Mouse (Mus musculus): ENCODE results near the gene Rps19. TPM values are rescaled to one million over a fixed set of nuclear protein-coding genes. Genes with fewer than 3 reads are reported as not detected.
"Not testable (repeated sequence)": the region's sequence is repeated elsewhere in the genome, so short reads cannot be mapped to it uniquely, and the experiment has no call there.

Gene Rps19
- total RNA-seq (2021), result 100 to 1,000 TPM; 493 to 532 TPM

DNA sequence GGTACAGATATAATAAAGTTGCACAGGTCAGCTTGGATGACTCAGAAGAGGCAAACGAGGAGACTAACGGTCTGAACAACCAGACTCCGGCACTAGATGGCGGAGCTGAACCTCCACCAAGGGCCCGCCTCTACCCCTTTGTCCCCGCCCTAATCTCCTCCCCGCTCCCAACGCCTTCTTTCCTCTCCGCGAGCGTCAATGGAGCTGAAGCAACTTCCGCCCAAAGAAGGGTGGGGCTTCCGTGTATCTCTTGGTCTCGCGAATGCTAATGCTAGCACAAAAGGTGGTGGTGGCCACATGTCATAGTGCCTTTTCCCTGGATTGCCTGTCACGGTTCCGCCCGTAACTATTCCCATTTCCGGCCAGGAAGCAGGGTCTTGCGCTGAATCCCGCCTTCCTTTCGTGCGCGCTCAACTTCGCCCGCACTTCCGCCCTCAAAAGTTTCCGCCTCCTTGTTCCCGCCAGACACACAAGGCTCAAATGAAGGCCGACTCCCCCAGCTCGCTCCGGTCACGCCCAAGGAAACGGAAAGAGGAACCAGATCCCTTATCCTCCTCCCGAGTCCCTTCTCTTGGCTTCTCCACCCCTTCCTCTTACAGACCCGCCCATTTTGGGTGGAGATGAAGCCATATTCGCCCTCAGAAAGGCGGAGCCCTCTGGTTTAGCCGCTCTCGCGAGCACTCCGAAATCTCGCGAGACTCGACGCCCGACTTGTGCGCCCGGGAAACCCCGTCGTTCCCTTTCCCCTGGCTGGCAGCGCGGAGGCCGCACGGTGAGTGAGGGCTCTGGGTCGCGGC is at the start of gene Rps19:
Rps19 (plus strand) TSS at position 476 of the 797 bp plus-strand sequence.
- DNase-seq (ENCODE audit: low spot score), result peak; percentile 98
- intact Hi-C loops (cut with DNase I), result loop anchor here (10.0 kb wide), 2 partner anchors 191 to 321 kb away; partner anchors contain the start of genes Grik5 and Zfp574

DNA sequence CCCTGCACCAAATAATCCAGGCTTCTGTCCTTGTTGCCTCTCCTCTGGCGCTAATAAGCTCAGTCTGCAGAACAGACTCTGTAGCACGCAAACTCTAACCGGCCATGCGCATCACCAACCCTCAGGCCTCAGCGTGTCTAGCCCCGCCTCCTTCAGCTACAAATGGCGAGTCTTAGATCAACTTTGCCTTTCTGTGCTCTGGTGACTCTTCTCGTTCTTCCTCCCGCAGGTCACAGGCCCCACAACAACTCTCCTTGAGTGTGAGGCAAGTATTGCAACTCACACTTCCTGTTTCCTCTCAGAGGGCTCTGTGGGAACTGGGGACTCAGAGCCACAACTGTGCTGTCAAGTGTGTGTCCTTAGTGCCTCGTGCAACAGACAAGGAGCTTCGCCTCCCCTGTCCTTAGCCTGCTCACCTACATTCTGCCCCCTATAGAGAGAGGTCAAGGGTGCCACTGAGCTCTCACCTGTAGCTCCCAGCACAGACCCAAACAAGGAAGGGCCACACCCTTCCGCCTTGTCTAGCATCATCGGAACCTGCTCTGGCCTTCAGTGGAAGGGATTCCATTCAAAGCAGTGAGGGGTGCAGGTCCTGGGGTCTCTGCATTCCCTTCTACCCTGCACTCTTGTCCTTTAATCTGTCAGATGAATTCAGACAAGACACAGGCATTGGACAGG is 45.3 kb upstream of the Rps19 start:
- intact Hi-C loops (cut with DNase I), result loop anchor here (5.0 kb wide), 1 partner anchor 738 kb away; no protein-coding TSS in a partner anchor
- DNase-seq (ENCODE audit: low spot score), result not testable (repeated sequence)

DNA sequence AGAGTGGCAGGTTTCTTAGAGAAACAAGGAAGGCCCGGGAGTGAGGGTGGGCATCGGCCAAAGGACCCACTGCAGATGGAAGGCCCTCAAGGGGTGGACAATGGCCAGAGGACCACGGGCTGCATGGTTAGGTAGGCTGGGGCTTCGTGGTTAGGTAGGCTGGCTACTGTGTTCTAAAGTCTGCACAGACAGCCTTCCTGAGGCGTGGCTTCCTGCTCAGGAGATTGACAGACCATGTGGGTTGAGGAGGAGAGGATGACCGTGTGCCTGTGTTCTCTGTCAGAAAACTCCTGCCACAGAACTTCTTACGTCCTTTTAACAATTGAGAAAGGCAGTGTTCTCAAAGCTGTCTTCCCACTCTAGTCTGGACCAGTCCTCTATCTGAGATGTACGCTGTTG is 44.8 kb upstream of the Rps19 start:
- intact Hi-C loops (cut with DNase I), result loop anchor here (5.0 kb wide), 1 partner anchor 738 kb away; no protein-coding TSS in a partner anchor
- DNase-seq (ENCODE audit: low spot score), result no peak

DNA sequence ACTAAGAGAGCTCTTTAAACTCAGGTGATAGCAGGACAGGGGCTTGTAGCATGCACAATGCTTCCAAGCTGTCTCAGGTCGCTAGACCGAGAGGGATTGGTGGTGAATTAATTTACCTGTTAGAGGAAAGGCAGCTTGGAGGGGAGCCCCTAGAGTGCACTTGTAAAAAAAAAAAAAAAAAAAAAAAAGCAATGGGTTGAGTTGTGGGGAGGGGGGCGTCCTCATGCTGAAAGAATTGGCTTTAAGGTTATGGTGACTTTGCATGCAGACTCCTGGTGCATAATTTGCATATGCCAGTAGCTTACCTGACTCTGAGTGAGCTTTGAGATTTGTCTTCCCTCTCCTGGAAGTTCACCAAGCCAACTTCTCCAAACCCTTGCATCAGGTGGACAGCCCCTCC is 43.8 kb upstream of the Rps19 start:
- intact Hi-C loops (cut with DNase I), result no loop called here
- DNase-seq (ENCODE audit: low spot score), result no peak

DNA sequence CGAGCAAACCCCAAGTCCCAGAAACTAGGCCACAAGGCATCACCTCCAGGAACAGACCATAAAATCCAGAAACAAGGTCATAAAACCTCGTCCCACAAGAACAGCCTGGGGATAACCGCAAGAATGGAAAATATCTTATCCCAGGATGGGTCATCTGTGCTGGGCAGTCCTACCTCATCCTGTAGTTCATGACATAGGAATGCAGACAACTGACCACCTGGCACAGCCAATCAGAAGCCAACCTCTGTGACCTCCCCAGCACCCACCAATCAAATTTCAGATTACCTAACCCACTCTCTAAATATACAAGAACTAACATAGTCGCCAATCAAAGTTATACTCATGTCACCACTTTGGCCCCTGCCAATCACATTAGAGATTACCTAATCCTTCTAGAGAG is 43.2 kb upstream of the Rps19 start:
- intact Hi-C loops (cut with DNase I), result no loop called here
- no peak for DNase-seq (ENCODE audit: low spot score)

DNA sequence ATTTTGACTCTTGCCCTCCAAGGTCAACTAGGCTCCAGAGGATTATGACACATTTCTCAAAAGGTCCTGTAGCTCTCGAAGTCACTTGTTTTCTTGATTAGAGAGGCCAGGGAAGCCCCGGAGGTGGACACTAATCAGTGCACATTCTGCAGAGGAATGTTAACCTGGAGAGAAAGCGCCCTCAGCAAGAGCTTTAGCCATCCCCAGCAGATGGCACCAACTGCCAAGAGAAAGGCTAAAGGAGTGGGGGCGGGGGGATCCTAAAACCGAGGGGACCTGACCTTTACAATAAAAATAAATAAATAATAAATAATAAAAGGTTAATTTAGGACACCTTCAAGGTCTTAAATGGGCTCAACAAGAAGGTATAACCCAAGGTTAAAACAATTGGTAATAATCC is 40.0 kb upstream of the Rps19 start:
- intact Hi-C loops (cut with DNase I), result no loop called here
- DNase-seq (ENCODE audit: low spot score), result no peak

DNA sequence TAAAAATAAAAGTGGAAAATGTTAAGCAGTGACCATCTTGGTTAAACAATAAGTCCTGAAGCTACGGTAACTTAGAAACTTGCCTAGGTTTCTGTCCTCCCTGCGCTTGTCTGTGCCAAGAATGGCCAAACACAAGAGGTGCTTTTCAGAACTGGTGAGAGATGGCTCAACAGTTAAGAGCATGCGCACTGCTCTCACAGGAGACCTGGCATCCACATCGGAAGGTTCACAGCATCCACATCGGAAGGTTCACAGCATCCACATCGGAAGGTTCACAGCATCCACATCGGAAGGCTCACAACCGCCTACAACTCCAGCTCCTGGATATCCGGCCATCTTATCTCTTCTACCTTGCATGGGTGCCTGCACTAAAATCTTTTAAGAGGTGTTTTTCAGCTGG is 39.0 kb upstream of the Rps19 start:
- intact Hi-C loops (cut with DNase I), result no loop called here

DNA sequence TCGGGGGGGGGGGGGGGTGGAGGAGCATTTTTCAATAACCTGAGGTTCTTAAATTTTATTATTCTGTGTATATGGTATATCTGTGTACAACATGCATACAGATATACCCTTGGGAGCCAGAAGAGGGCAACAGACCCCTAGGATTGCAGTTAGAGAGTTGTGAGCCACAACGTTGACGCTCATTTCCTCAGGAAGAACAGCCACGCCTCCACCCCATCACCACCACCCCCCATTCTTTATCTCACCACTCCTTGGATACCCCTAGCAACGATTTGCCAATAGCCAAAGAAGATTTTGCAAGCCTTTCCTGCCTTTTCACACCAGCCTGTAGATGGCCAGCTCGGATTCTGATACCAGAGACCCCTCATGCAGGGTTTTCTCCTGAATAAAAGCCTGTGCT is 38.5 kb upstream of the Rps19 start:
- intact Hi-C loops (cut with DNase I), result no loop called here
- DNase-seq (ENCODE audit: low spot score), result no peak

More for the DNA sequence above, 39.0 kb upstream of the Rps19 start:
- DNase-seq (ENCODE audit: low spot score), result no peak

DNA sequence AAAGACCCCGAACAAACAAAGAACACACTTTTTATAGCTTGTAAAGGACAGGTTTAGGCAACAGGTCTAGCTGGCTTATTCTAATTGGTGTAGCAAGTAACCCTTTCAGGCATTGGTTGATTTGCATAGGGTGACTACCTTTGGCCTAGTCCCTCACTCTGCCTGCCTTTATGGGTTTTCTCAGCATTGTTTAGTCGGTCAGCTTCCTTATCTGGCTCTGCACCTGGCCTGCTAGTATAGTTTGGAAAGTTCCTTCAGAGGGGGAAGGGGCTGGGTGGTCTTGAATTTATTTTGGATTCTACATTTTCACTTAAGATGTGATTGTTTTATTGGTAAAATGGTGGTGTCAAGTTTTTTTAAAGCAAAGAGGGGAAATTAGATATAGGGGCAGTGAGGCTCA is 37.6 kb upstream of the Rps19 start:
- DNase-seq (ENCODE audit: low spot score); intact Hi-C loops (cut with DNase I): not testable (repeated sequence)

DNA sequence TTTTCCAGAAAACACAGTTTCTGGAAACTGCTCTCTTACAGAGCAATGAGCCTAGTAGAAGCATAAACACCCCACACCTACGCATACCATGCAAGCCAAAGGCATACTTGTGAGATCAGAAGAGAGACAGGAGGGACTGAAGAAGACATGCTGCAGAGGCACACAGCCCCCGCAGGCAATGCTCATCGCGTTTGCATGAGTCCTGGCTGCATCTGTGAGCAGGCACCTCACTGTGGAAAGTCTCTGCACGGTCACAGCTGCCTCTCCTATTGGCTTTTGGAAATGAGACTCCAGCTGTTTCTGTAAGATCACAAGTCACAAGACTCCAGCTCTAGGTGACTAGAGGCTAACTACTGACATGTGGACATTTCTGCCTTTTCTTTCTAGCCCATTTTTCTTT is 34.0 kb upstream of the Rps19 start:
- intact Hi-C loops (cut with DNase I), result no loop called here
- no peak for DNase-seq (ENCODE audit: low spot score)

DNA sequence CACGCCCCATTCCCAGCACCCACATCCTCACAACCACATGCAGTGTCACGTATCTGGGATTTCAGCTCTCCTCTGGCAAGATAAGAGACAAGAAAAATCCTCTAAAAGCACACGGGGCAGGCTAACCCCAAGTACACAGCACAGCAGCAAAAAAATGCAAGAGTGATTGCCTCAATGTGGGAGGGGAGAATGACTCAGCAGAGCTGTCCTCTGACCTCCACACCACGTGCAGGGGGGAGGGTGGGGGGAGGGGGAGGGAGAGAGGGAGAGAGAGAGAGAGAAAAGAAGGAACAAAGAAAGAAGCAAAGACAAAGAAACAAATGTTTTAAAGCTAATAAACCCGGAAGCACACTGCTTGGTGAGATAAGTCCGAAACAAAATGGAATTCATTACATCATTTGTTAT is 33.3 kb upstream of the Rps19 start:
- no peak for DNase-seq (ENCODE audit: low spot score)
- intact Hi-C loops (cut with DNase I), result no loop called here

DNA sequence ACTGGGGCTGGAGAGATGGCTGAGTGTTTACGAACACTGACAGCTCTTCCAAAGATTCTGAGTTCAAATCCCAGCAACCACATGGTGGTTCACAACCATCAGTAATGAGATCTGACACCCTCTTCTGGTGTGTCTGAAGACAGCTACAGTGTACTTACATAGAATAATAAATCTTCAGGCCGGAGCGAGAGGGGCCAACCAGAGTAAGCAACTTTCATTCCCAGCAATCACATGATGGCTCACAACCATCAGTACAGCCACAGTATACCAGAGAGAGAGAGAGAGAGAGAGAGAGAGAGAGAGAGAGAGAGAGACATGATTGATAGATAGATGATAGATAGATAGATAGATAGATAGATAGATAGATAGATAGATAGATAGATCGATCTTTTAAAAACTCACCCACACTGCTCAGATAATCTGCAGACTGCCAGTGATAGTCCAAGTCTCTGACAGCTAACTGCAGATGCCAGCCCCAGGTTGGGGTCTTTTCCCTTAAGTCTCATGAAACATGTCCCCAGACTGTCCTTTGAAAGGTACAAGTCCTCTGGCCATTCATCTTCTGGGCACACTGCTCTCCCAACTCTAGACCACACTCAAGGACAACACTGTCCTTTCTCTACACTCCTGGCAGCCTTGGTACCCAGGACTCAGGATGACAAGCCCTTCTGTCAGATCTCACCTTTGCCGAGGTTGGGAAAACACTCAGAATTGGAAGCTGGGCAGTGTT is 32.4 kb upstream of the Rps19 start:
- intact Hi-C loops (cut with DNase I), result no loop called here
- DNase-seq (ENCODE audit: low spot score), result no peak

DNA sequence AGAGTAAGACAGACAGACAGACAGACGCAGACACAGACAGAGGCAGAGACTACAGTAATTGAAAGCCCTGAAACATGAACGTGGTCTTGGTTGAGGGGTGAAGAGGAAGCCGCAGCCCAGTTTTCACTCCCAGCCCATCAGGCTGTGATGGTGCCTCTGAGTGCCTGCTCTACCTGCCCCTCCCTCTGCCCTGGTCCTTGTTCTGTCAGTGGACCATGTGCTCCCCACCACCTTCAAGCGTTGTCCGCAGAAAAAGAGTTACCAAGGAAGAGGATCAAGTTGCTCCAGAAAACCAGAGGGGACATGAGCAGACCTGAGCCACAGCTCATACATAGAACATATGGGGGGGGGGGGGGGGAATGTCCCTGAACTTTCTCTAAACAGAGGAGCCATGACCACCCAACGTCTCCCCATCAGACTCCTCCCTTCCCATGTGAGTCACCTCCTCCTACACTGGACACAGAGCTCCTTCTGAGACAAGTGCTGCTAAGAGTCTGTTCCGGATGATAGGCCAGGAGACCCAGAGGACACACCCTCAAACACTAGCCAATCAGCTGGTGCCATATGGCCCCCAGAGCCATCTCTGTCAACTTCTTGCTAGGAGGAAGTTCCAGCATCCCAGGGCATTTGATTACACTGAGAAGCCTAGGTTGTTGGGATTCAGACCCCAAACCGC is 31.5 kb upstream of the Rps19 start:
- intact Hi-C loops (cut with DNase I), result no loop called here
- no peak for DNase-seq (ENCODE audit: low spot score)

DNA sequence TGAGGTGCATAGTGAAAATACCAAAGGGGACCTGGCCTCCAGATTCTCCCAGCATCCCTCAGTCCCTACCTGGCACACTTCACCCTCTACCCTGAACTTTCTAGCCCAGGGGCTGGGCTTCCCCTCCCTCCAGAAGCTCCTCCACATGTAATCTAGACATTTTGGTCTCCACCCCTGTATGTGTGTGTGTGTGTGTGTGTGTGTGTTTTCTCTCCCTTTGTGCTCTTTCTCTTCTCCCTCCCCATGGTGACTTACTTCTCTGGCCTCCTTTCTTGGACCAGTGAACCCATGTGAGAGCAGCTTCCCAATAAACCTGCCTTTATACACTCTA is 31.0 kb upstream of the Rps19 start:
- no peak for DNase-seq (ENCODE audit: low spot score)
- intact Hi-C loops (cut with DNase I), result no loop called here

DNA sequence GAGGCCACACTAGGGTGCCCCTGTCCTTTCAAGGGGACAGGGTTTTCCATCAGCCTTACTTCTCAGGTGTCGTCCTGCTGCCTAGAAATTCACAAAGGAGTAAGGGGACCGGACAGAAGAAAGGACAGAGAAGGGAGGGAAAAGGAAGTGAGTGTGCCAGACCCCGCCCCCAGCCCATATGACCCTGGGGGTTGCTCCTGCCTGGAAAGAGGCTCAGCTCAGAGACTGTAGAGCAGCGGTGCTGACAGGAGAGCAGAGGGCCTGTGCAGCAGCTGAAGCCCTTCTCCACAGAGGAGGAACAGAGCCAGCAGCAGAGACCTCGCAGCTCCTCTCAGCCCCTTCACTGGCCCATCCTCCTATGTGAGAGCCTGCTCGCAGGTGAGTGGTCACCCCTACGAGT is 30.5 kb upstream of the Rps19 start:
- intact Hi-C loops (cut with DNase I), result no loop called here
- no peak for DNase-seq (ENCODE audit: low spot score)

DNA sequence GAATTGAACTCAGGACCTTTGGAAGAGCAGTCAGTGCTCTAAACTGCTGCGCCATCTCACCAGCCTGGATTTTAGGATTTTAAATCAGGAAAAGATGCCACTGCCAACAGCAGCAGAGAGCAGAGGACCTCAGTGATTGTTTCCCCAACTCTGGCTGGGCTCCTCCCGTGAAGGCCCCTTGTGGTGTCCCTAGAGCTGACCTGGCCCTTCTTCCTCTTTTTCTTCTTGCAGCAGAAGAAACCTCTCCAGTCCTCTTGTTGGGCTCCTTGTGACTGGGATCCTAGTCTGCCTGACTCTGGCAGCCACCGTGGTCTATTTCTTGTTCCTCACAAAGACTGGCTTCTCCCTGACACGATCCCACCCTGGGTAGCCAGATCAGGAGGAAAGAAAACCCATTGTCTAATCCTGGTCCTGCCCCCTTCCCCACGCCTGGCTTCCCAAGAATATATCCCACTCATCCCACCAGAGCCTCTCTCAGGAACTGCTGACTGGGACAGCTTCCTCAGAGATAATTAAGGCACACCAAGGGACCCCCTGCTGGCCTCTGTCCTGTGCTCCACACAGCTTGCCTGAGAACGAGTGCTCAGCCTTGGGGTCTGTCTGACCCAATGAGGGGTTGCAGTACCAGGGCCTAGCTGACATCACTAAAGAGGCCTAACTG is 27.6 kb upstream of the Rps19 start:
- DNase-seq (ENCODE audit: low spot score), result no peak
- intact Hi-C loops (cut with DNase I), result no loop called here

DNA sequence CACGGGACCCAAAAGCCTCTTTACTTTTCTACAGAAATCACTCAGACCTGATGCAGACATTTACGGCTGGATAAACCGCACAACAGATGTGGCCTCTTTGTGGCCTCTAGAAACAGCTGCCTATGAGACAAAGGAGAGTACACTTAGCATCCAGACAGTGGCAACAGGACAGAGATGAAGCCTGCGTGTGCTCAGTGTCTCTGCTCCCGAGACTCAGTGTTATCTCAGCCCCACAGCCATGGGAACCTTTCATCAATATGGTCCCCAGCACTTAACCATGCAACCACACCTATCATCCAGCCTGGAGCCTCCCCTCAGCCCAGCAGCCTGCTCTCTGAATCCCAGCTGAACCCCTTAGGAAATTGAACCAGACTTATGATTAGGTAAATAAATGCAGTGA is 24.9 kb upstream of the Rps19 start:
- no peak for DNase-seq (ENCODE audit: low spot score)
- intact Hi-C loops (cut with DNase I), result no loop called here

DNA sequence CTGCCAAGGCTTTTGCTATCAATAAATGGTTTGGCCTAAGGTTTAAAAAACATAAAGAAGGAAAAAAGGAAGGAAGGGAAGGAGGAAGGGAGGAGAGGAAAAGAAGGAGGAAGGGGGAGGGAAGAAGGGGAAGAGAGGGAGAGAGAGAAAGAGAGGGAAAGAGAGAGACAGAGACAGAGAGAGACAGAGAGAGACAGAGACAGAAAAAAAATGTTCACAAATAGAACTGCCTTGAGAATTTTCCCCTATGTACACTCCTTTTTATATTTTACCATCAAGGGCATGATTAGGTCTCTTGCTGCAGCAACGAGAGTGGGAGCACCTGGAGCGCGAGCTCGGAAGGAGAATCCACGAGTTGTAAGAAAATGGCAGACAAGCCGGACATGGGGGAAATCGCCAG is 22.3 kb upstream of the Rps19 start, which contains the start of gene Gm9844:
Gm9844 (plus strand) TSS at position 301 of the 400 bp plus-strand sequence.
- intact Hi-C loops (cut with DNase I), result no loop called here
- DNase-seq (ENCODE audit: low spot score), result no peak

DNA sequence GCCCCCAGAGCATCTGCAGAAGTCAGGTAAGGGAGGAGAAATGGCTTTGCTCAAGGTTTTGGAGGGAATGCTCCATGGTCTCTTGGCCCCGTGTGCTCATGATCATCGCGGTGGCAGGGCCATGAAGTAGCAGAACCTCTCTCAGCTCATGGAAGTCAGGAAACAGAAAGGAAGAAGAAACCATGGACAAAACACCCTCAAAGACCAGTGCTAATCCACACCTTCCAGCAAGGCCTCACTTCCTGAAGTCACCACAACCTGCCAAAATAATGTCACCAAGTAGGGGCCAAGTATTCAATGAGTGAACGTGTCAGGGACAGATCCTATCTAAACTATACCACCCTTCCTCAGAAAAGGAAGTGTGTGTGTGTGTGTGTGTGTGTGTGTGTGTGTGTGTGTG is 21.3 kb upstream of the Rps19 start:
- intact Hi-C loops (cut with DNase I), result no loop called here
- DNase-seq (ENCODE audit: low spot score), result no peak

DNA sequence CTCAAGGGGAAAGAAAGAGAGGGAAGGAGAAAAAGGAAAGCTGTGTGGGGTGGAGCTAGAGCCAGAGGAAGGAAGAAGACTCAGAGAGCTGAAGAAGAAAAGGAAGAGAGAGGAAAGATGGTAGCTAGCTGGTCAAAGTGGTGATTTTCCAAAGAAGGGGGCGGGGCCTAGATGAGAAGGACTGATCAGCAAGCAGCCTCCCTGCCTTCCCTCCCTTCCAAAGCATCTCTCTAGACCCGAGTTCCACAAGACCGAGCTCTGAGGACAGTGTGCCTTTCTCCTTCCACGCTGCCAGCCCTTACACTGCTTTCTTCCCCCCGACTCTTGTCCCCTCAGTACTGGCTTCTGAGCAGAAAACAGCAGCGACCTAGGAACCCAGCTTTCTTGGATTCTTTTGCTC is 20.0 kb upstream of the Rps19 start:
- no peak for DNase-seq (ENCODE audit: low spot score)
- intact Hi-C loops (cut with DNase I), result no loop called here
